Mouse (Mus musculus): Measurements from ENCODE around the gene Rpl36-ps4.

- no peak for TF ChIP-seq CTCF (IDR thresholded peaks at IDR 0.05; ENCODE audit: control insufficient read depth, insufficient read depth, insufficient read length)
- TF ChIP-seq CEBPB (IDR thresholded peaks at IDR 0.05; ENCODE audit: low read depth) = no peak
- TF ChIP-seq MAX (IDR thresholded peaks at IDR 0.05) = no peak
- TF ChIP-seq USF1 (IDR thresholded peaks at IDR 0.05; ENCODE audit: low read depth) = no peak
- TF ChIP-seq MYOG (IDR thresholded peaks at IDR 0.05; ENCODE audit: control insufficient read depth, extremely low read depth, insufficient read length) = no peak
- no peak for TF ChIP-seq MYOD1 (IDR thresholded peaks at IDR 0.05; ENCODE audit: control insufficient read depth, insufficient read length, low read depth)
Measured at GRCm38 (mm10) chr17:87897175-87897574, 23.6 kb upstream of the Rpl36-ps4 start.

Data from C2C12 (cell line).